Mouse (Mus musculus): Measurements from ENCODE around the gene Hc.

The Hc gene

DNA sequence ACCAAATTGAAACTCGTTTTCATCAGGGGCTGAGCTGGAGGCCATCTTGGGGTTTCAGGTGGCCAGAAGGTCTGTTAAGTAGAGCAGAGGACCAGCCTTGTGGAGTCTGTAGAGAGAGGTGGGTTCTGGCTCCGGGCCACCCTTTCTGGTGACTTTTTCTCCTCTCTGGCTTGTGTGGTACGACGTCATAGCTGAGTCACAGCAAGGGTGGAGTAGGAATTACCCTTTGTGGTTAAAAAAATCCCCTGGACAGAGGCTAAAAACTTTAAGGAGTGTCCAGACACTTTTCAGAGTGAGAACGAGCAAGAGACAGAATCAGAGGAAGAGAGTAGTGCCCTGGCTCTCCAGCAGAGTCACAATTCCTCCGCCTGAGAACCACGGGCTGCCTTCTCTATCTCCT, 103.2 kb downstream of the Hc start:
- TF ChIP-seq GATA4 (IDR thresholded peaks at IDR 0.05; ENCODE audit: insufficient replicate concordance, low read length), result no peak

DNA sequence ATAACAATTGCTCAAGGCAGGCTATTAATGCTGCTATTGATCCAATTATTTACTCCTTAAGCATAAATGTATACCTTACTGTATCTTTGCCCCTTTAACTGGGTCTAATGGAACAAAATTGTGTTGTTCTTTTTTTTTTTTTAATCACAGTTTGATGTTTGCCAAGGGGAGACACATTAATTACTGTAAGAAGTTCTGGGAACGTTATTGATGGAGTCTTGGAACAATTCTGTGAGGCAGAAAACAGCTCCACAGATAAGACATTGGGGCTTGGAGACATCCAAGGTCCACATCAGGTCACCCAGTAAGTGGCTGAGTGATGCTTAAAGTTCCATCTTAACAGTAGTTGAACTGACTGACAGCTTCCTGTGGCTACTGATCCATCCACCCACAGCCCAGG, 103.8 kb downstream of the Hc start:
- TF ChIP-seq GATA4 (IDR thresholded peaks at IDR 0.05; ENCODE audit: insufficient replicate concordance, low read length), result no peak

GRCm38 (mm10) chr2:34956941-34957340, 104.3 kb downstream of the Hc start:
- TF ChIP-seq GATA4 (IDR thresholded peaks at IDR 0.05; ENCODE audit: insufficient replicate concordance, low read length), result no peak

- no peak for TF ChIP-seq GATA4 (IDR thresholded peaks at IDR 0.05; ENCODE audit: insufficient replicate concordance, low read length)
Observed at GRCm38 (mm10) chr2:34954344-34954743, 106.9 kb downstream of the Hc start.

DNA sequence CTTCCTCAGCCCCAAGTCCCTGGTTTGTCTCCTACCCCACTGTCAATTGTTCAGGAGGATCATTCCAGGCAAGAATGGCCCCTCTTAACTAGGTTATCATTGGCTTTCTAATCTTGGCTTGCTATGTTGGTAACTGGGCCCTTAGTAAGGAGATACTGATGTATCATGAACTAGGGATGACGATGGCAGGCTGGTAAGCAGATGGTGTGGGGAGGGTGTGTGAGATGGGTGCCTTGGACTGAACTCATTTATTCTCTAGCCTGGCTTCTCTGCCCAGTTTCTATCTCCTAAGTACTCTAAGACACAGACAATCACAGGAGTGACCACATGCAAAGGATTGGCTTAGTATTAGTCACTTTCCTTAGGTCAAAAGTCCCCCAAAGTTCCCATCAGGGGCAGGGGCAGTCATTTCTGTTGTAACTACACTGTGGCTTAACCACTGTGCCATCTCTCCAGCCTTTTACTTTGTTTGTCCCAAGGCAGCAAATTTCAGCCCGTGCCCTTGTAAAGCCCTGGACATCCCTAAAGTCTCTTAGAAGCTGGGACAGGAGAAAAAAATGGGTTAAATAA, 107.6 kb downstream of the Hc start:
- no peak for TF ChIP-seq GATA4 (IDR thresholded peaks at IDR 0.05; ENCODE audit: insufficient replicate concordance, low read length)

GRCm38 (mm10) chr2:34953018-34953417, 108.2 kb downstream of the Hc start:
- TF ChIP-seq GATA4 (IDR thresholded peaks at IDR 0.05; ENCODE audit: insufficient replicate concordance, low read length), result no peak

GRCm38 (mm10) chr2:34951469-34951868, 109.8 kb downstream of the Hc start:
- no peak for TF ChIP-seq GATA4 (IDR thresholded peaks at IDR 0.05; ENCODE audit: insufficient replicate concordance, low read length)

DNA sequence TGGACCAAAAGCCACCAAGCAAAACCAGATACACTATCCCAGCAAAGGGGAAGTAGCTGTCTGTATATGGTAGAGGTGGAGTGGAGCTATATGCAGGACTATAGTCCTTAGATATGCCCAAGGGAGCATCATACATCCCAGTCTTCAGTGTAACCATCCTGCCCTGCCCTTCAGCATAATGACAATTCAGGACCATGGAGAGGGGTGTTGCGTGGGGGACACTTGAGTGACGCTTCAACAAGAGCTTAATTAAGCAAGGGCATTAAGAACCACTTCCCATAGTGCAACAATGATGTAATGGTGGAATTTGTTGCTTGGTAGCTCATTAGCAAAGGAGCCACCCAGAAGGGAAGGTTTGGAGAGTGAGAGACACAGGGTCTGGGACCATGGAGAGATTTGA, 112.6 kb downstream of the Hc start:
- no peak for TF ChIP-seq GATA4 (IDR thresholded peaks at IDR 0.05; ENCODE audit: insufficient replicate concordance, low read length)

- no peak for TF ChIP-seq GATA4 (IDR thresholded peaks at IDR 0.05; ENCODE audit: insufficient replicate concordance, low read length)
Observed at GRCm38 (mm10) chr2:34946046-34946445, 115.2 kb downstream of the Hc start.

GRCm38 (mm10) chr2:34945580-34945979, 115.7 kb downstream of the Hc start:
- TF ChIP-seq GATA4 (IDR thresholded peaks at IDR 0.05; ENCODE audit: insufficient replicate concordance, low read length), result no peak

DNA sequence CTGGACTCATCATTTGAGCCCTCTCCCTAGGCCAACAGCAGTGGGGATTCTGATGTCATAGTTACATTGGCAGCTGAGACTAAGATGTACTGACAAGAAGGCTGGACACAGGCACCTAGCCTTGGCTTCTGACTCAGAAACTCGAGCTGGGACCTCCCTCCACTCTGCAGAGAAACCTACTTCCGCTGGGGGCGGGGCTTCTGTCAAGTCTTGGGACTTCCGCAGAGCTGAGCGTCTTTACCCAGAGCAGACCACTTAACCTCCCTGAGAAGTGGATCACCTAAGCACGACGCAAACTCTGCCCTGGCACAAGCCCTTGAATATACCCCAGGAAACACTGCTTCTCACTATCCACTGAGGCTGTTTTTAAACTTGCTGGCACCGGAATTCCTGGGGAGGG, 116.5 kb downstream of the Hc start:
- TF ChIP-seq GATA4 (IDR thresholded peaks at IDR 0.05; ENCODE audit: insufficient replicate concordance, low read length), result no peak

GRCm38 (mm10) chr2:34943556-34944120, 117.6 kb downstream of the Hc start:
- no peak for TF ChIP-seq GATA4 (IDR thresholded peaks at IDR 0.05; ENCODE audit: insufficient replicate concordance, low read length)

DNA sequence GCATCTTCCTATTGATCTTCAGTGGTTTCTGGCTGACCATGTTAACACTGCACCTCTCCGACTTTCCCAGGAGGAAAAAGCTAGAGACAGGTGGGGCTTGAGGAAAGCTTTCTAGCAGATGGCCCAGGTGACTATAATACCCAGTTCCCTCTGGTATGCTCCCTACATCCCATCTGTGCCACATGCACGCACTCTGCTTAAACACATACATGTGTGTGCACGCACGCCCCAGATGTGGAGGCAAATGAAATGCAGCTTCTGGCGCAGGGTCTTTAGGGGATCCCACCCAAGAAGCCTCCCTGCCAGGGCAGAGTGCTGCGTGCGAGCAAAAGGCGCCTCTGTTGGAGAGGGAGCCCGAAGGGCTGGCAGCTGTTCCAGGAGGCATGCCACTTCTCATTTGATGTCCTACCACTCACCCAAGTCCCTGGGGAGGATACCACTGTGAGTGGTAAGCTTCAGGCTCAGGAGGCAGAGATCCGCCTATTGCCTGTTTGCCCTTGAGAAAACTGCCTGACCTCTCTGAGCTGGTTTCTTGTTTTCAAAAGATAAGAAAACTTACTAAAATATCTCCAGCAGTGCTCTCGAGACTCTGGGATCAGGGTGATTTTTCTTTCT, 120.1 kb downstream of the Hc start:
- no peak for TF ChIP-seq GATA4 (IDR thresholded peaks at IDR 0.05; ENCODE audit: insufficient replicate concordance, low read length)

- TF ChIP-seq GATA4 (IDR thresholded peaks at IDR 0.05; ENCODE audit: insufficient replicate concordance, low read length), result no peak
Observed at GRCm38 (mm10) chr2:34940246-34940645, 121.0 kb downstream of the Hc start.

- no peak for TF ChIP-seq GATA4 (IDR thresholded peaks at IDR 0.05; ENCODE audit: insufficient replicate concordance, low read length)
Observed at GRCm38 (mm10) chr2:34938269-34939208, 122.7 kb downstream of the Hc start.

GRCm38 (mm10) chr2:34937460-34937859, 123.8 kb downstream of the Hc start:
- no peak for TF ChIP-seq GATA4 (IDR thresholded peaks at IDR 0.05; ENCODE audit: insufficient replicate concordance, low read length)

Measured in liver, adult (tissue).